Mouse (Mus musculus): ENCODE measurements around the gene Vwa8. TPM values are rescaled to one million over a fixed set of nuclear protein-coding genes. Genes with fewer than 3 reads are reported as not detected.

Gene Vwa8
- polyA plus RNA-seq, 2 experiments, result 6.4 to 8.3 TPM

DNA sequence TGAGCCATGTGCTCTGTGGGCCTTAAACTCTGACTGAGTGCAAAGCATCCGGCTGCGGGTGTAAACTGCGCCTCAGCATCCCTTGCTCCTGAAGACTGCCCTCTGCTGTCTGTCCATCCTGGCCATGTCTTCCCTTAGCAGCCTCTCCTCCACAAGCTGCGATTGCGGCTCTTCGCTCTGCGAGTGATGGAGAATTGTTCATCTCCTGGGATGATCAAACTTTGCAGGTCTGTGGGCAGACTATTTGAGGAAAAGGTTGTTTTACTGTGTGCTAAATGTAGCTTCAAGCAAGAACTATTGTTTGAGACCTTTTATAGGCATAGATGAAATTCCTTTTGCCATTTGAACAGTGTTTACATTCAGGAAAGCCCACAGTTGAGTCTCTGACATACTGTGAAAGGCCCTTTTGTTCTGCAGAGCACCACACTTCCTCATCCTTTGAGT, 286.1 kb downstream of the Vwa8 start:
- Histone ChIP-seq H3K4me1 (replicated peaks; ENCODE audit: control insufficient read depth in 2 of 2, insufficient read depth in 2 of 2, low read length in 1 of 2) (no peaks in the 10 kb centered on the region), H3K9ac (replicated peaks) (no peak overlapping the region), H3K9me3 (ENCODE audit: control insufficient read depth, low read length) (no peaks in the 10 kb centered on the region), H3K36me3 (replicated peaks; ENCODE audit: control insufficient read depth, insufficient read depth, low read depth) (no peaks in the 10 kb centered on the region), H3K27ac (no peak overlapping the region), H3K27me3 (ENCODE audit: control insufficient read depth, insufficient read depth, low read length) (no peaks in the 10 kb centered on the region), H3K4me2 (ENCODE audit: low read depth) (no peak overlapping the region), H3K4me3 (ENCODE audit: insufficient read depth in 1 of 2, low read depth in 2 of 2, low read length in 2 of 2) (no peak overlapping the region)
- no peak for DNase-seq (ENCODE audit: low read depth in 3 of 3, low spot score in 3 of 3)
- TF ChIP-seq EP300 (IDR thresholded peaks at IDR 0.05; ENCODE audit: low read depth) (no peak), CTCF (IDR thresholded peaks at IDR 0.05; ENCODE audit: low read depth) (peak; percentile 44)
- no peak for ATAC-seq (ENCODE audit: insufficient read depth)
- WGBS (ENCODE audit: insufficient replicate concordance), result 52% methylated on average over 7 of the region's 7 CpGs

GRCm38 (mm10) chr14:79135441-79135840, 286.6 kb downstream of the Vwa8 start:
- no peak for DNase-seq (ENCODE audit: low read depth in 3 of 3, low spot score in 3 of 3)
- Histone ChIP-seq H3K36me3 (replicated peaks; ENCODE audit: control insufficient read depth, insufficient read depth, low read depth) (no peaks in the 10 kb centered on the region), H3K9ac (replicated peaks) (no peak overlapping the region), H3K27me3 (ENCODE audit: control insufficient read depth, insufficient read depth, low read length) (no peaks in the 10 kb centered on the region), H3K27ac (no peak overlapping the region), H3K4me1 (replicated peaks; ENCODE audit: control insufficient read depth in 2 of 2, insufficient read depth in 2 of 2, low read length in 1 of 2) (no peaks in the 10 kb centered on the region), H3K9me3 (ENCODE audit: control insufficient read depth, low read length) (no peaks in the 10 kb centered on the region), H3K4me3 (ENCODE audit: insufficient read depth in 1 of 2, low read depth in 2 of 2, low read length in 2 of 2) (no peak overlapping the region), H3K4me2 (ENCODE audit: low read depth) (no peak overlapping the region)
- TF ChIP-seq EP300 (IDR thresholded peaks at IDR 0.05; ENCODE audit: low read depth), result no peak
- TF ChIP-seq CTCF (IDR thresholded peaks at IDR 0.05; ENCODE audit: low read depth), result no peak
- ATAC-seq (ENCODE audit: insufficient read depth), result no peak
- WGBS (ENCODE audit: insufficient replicate concordance), result 70% methylated on average over 7 of the region's 7 CpGs

DNA sequence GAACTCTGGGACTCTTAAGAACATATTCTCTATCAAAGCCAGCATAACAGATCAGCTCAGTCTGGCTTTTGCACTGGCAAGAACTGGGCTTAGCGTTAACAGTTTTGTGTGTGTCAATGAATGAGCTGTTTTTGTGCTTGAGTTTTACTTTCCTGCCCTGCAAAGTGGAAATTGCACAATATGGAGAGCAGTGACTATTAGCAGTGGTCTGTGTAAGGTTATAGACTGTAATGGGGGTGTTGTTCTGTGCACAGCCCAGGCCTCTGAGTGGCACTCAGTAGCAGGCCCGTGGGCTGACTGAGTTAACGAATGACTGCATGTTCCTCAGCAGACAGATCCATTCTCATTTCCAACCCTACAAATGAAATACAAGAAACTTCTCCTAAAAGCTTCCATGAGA, 287.7 kb downstream of the Vwa8 start:
- DNase-seq (ENCODE audit: low read depth in 3 of 3, low spot score in 3 of 3) (no peak), ATAC-seq (ENCODE audit: insufficient read depth) (no peak)
- H3K4me3 ChIP-seq (ENCODE audit: insufficient read depth in 1 of 2, low read depth in 2 of 2, low read length in 2 of 2), result no peak overlapping the region
- no peak overlapping the region for H3K9ac ChIP-seq (replicated peaks)
- WGBS (ENCODE audit: insufficient replicate concordance), result 66% methylated on average over 3 of the region's 3 CpGs
- TF ChIP-seq EP300 (IDR thresholded peaks at IDR 0.05; ENCODE audit: low read depth), result no peak
- TF ChIP-seq CTCF (IDR thresholded peaks at IDR 0.05; ENCODE audit: low read depth), result no peak
- H3K27ac ChIP-seq, result no peak overlapping the region
- H3K9me3 ChIP-seq (ENCODE audit: control insufficient read depth, low read length), result no peaks in the 10 kb centered on the region
- H3K36me3 ChIP-seq (replicated peaks; ENCODE audit: control insufficient read depth, insufficient read depth, low read depth), result no peaks in the 10 kb centered on the region
- no peaks in the 10 kb centered on the region for H3K4me1 ChIP-seq (replicated peaks; ENCODE audit: control insufficient read depth in 2 of 2, insufficient read depth in 2 of 2, low read length in 1 of 2)
- H3K4me2 ChIP-seq (ENCODE audit: low read depth), result no peak overlapping the region
- H3K27me3 ChIP-seq (ENCODE audit: control insufficient read depth, insufficient read depth, low read length), result no peaks in the 10 kb centered on the region

DNA sequence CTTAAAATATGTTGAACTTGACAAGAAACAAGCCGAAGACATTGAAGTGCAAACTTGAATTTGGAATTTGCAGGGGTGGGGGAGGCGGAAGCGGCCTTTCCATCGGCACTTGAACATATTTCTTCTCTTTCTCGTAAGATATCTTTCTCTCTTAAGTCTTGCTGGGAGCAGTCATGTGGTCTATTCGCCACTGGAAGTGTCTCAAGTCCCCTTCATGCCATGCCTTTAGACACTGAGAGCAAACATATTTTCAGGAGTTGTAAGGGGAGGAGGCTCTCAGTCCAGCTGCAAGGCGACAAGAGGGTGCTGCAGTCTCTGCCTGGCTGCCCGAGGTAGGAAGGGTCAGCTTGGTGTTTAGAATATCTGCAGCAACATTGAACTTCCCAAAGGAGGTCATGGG, 288.2 kb downstream of the Vwa8 start:
- Histone ChIP-seq H3K27ac (no peak overlapping the region), H3K27me3 (ENCODE audit: control insufficient read depth, insufficient read depth, low read length) (no peaks in the 10 kb centered on the region), H3K9me3 (ENCODE audit: control insufficient read depth, low read length) (no peaks in the 10 kb centered on the region), H3K36me3 (replicated peaks; ENCODE audit: control insufficient read depth, insufficient read depth, low read depth) (no peaks in the 10 kb centered on the region), H3K4me3 (ENCODE audit: insufficient read depth in 1 of 2, low read depth in 2 of 2, low read length in 2 of 2) (no peak overlapping the region), H3K9ac (replicated peaks) (no peak overlapping the region), H3K4me1 (replicated peaks; ENCODE audit: control insufficient read depth in 2 of 2, insufficient read depth in 2 of 2, low read length in 1 of 2) (no peaks in the 10 kb centered on the region), H3K4me2 (ENCODE audit: low read depth) (no peak overlapping the region)
- TF ChIP-seq EP300 (IDR thresholded peaks at IDR 0.05; ENCODE audit: low read depth), result no peak
- TF ChIP-seq CTCF (IDR thresholded peaks at IDR 0.05; ENCODE audit: low read depth), result no peak
- 73% methylated on average over 8 of the region's 8 CpGs for WGBS (ENCODE audit: insufficient replicate concordance)
- ATAC-seq (ENCODE audit: insufficient read depth), result no peak
- DNase-seq (ENCODE audit: low read depth in 3 of 3, low spot score in 3 of 3), result no peak

- Histone ChIP-seq H3K9me3 (ENCODE audit: control insufficient read depth, low read length) (no peaks in the 10 kb centered on the region), H3K27ac (no peak overlapping the region), H3K4me2 (ENCODE audit: low read depth) (no peak overlapping the region), H3K4me1 (replicated peaks; ENCODE audit: control insufficient read depth in 2 of 2, insufficient read depth in 2 of 2, low read length in 1 of 2) (no peaks in the 10 kb centered on the region), H3K9ac (replicated peaks) (no peak overlapping the region), H3K27me3 (ENCODE audit: control insufficient read depth, insufficient read depth, low read length) (no peaks in the 10 kb centered on the region), H3K36me3 (replicated peaks; ENCODE audit: control insufficient read depth, insufficient read depth, low read depth) (no peaks in the 10 kb centered on the region), H3K4me3 (ENCODE audit: insufficient read depth in 1 of 2, low read depth in 2 of 2, low read length in 2 of 2) (no peak overlapping the region)
- peak; percentile 42 for TF ChIP-seq CTCF (IDR thresholded peaks at IDR 0.05; ENCODE audit: low read depth)
- TF ChIP-seq EP300 (IDR thresholded peaks at IDR 0.05; ENCODE audit: low read depth), result no peak
- ATAC-seq (ENCODE audit: insufficient read depth), result no peak
- 76% methylated on average over 6 of the region's 6 CpGs for WGBS (ENCODE audit: insufficient replicate concordance)
- no peak for DNase-seq (ENCODE audit: low read depth in 3 of 3, low spot score in 3 of 3)
Measured at GRCm38 (mm10) chr14:79139096-79139651, 290.3 kb downstream of the Vwa8 start.
